Mouse (Mus musculus) CD8-positive naive resting alpha-beta T cell, adult 2 months (primary cell): ENCODE measurements around the gene Pnpla6.

Experiments
- DNase-seq, 2 experiments: peaks; one replicate each; pipeline ENCODE4 v3.0.0; 2022; ENCODE audit warnings: low read depth in 2 of 2, low spot score in 2 of 2

The Pnpla6 gene

GRCm38 (mm10) chr8:3502217-3502616, 13.0 kb upstream of the Pnpla6 start:
- no peak for DNase-seq

- no peak for DNase-seq
Measured at GRCm38 (mm10) chr8:3507979-3508754, 7.0 kb upstream of the Pnpla6 start.

DNA sequence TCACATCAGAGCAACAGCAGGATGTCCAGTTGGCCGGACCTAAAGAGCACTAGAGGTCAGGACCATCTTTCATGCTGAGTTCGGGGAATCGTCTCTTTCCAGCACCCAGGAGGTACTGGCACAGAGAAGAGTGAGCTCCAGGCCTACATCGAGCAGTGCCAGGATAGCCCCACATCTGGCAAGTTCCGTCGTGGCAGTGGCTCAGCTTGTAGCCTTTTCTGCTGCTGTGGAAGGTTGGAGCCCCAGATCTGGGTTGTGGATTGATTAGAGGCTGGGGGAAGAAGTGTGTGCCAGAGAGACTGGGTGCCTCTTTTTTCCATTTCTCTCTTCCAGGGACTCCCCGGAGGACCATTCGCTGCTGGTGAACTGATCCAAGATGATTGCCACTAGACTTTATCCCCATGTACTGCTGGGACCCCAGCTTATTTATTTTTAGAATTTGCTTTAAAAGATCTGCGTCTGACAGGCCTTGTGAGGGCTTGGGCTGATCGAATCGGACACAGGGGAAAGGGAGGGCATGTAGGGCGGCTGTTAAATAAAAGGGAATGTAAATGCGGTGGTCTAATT, 420 bp upstream of the Pnpla6 start:
- DNase-seq, result no peak

GRCm38 (mm10) chr8:3515771-3516417, 710 bp downstream of the Pnpla6 start:
- DNase-seq, result peak in 1 of 2 experiments; percentile 12

GRCm38 (mm10) chr8:3516450-3517116, 1.4 kb downstream of the Pnpla6 start:
- peak; percentile 76 to 89 for DNase-seq

DNA sequence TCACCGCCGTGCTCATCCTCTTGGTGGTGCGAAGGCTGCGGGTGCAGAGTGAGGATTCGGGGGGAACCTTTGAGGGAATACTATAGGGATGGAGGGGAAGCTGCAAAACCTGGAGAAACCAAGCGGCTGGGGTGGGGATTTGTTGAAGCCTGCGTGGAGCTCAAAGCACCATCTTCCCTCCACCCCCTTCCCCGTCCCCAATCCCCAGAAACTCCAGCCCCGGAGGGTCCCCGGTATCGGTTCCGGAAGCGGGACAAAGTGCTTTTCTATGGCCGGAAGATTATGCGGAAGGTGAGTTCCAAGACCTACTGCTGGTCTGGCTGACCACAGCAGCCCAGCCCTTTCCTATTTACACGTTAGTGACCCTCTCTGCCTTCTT, 1.9 kb downstream of the Pnpla6 start:
- no peak for DNase-seq

DNA sequence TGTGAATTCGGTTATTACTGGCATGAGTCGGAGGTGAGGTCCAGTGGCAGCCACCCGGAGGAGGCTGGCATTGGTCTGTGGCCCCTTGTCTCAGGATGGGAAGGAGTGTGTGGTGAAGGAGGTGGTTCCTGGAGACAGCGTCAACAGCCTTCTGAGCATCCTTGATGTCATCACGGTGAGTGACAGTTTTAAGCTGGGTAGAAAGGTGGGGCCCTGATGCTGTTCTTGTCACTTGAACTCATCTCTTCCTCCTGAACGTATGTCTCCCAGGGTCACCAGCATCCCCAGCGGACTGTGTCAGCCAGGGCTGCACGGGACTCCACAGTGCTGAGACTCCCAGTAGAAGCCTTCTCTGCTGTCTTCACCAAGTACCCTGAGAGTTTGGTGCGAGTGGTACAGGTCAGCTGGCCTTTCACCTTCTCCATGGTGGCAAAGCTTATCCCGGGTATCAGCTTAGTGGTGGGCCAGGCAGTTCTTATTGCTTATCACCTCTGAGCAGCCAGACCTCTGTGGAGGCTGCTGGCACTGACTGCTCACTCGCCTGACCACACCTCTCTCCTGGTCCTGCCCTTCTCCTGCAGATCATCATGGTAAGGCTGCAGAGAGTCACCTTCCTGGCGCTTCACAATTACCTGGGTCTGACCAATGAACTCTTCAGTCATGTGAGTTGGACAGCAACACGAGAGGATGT, 7.0 kb downstream of the Pnpla6 start:
- DNase-seq, result no peak

DNA sequence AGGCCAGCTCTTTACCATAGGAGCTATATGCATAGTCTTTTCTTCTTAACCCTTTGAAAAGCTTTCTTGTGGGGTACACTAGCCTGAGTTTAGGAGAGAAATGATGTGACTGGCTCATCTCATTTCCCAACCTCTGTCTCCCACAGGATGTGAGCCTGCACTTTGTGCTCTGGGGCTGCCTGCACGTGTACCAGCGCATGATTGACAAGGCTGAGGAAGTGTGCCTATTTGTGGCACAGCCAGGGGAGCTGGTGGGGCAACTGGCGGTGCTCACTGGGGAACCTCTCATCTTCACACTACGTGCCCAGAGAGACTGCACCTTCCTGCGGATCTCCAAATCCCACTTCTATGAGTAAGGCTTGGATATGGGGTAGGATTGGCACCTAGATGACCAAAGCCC, 15.6 kb downstream of the Pnpla6 start:
- DNase-seq, result no peak

DNA sequence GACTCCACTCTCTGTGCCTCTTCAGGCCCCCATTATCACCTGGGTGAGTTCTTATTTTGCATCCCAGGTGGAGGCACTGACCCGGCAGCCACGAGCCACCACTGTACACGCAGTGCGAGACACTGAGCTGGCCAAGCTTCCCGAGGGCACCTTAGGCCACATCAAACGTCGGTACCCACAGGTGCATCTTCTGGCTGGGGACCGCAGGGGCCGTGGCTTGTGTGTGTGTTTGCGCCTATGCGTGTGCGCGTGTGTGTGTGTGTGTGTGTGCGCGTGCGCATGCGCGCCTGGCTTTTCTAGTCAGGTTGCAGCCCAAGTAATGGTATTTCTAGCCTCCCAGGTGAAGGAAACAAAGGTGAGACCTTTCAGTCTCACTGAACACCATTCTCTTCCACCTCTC, 16.8 kb downstream of the Pnpla6 start:
- DNase-seq, result no peak

GRCm38 (mm10) chr8:3536053-3536841, 21.1 kb downstream of the Pnpla6 start:
- no peak for DNase-seq

GRCm38 (mm10) chr8:3536940-3537339, 21.8 kb downstream of the Pnpla6 start:
- no peak for DNase-seq

DNA sequence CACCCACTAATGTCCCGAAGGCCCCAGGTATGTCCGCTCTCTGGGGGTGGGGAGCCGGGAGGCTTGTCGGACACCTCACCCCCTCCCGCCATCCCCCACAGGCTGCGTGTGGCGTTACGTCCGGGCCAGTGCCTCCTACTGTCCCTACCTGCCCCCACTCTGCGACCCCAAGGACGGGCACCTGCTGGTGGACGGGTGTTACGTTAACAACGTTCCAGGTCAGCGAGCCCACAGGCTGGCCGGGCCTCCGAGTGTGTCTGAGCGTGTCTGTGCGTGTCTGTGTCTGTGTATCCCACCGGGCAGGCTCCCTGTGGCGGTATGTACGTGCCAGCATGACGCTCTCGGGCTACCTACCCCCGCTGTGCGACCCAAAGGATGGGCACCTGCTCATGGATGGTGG, 22.5 kb downstream of the Pnpla6 start:
- no peak for DNase-seq

DNA sequence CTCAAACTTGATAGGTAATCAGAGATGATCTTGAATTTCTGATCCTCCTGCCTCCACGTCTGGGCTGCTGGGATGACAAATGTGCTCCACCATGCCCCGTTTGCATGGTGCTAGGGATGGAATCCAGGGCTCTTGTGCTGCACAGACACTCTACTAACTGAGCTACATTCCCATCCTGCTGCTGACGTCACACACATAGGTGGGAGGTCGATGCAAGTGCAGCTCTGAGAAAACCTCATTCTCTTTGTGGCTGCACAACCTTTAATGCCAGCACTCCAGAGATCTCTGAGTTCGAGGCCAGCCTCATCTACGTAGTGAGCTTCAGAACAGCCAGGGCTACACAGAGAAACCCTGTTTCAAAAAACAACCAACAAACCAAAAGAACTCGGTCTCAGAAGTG, 24.0 kb downstream of the Pnpla6 start:
- DNase-seq, result no peak

DNA sequence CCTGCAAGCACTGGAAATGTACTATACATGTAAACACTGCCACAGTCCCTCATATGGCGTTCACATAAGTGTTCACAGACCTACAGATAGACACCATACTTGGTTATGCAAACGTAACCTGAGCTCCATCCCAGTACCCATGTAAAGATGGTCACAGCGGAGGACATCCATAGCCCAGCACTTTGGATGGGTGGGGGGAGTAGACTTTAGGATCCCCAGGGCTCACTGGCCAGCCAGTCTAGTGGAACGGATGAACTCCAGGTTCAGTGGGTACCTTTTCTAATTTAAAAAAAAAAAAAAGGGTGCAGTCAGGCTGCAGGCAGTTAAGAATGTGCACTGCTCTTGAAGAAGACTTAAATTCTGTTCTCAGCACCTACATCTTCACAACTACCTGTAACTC, 24.9 kb downstream of the Pnpla6 start:
- DNase-seq, result no peak

GRCm38 (mm10) chr8:3546511-3546910, 31.3 kb downstream of the Pnpla6 start:
- no peak for DNase-seq

DNA sequence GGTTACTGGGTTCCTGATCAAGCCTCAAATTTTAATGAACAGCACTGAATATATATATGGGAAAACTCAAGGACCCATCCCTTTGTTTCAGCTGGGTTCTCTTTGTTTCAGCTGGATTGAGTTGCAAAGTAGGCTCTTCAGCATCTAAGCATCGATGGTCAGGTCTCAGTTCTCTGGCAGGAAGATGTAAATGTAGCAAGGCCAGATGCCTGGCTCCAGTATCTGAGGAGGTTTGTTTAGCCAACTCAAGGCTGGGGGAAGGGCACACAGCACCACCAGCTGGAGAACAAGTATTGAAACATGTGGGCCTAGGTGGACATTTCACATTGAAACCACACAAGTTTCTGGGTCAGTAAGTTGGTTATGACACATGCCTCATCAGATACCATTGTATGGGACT, 37.1 kb downstream of the Pnpla6 start:
- DNase-seq, result no peak

DNA sequence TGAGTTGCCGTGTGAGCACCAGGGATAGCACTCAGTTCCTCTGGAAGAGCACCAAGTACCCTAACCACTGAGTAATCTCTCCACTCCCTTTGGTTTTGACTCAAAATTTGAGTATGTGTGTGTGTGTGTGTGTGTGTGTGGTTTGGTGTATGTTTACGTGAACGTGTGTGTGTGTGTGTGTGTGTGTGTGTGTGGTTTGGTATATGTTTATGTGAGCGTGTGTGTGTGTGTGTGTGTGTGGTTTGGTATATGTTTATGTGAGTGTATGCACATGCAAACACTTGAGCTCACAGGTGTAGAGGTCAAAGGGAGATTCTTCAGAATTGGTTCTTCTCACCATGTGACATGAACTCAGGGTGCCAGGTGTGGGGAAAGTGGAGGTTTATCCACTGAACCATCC, 40.9 kb downstream of the Pnpla6 start:
- DNase-seq, result no peak

DNA sequence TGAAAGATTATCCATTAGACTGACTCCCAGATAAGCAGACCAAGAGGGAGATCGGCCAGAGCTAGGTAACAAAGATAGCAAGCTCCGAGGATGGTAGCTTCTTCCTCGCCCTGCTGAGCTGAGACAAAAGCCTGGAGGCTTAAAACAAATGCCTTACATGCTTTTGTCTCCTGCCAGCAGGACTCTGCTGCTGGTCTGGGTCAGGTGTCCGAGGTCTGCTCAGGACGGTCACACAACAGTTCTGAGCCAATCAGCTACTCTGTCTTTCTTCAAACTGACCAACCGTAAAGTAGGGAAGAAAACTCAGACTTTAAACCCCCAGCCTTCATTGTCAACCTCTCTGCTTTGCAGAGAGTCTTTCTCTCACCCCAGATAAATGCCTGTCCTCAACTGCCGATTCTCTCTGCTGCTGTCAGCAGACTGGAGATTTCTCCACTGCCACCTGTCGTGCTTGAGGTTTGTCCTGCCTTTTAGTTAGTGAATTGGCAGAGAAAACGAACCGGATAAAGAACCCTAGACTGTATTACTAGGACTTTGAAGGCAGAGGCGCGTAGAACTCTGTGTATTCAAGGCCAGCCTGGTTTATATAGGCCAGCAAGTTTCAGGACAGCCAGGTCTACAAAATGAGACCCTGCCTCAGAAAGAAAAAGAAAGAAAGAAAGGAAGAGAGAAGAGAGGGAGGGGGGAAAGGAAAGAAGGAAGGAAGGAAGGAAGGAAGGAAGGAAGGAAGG, 52.6 kb downstream of the Pnpla6 start, which contains the start of gene C330021F23Rik:
C330021F23Rik (plus strand) TSS at position 350 of the 731 bp plus-strand sequence.
- no peak for DNase-seq

GRCm38 (mm10) chr8:3568378-3568777, 53.2 kb downstream of the Pnpla6 start:
- DNase-seq, result no peak

GRCm38 (mm10) chr8:3569784-3570183, 54.6 kb downstream of the Pnpla6 start:
- no peak for DNase-seq
